Mouse (Mus musculus): ENCODE measurements around the gene Golph3.
"Not testable (repeated sequence)": the region's sequence is repeated elsewhere in the genome, so short reads cannot be mapped to it uniquely, and the experiment has no call there.

The Golph3 gene

GRCm38 (mm10) chr15:12357459-12357858, 36.2 kb downstream of the Golph3 start:
- DNase-seq (ENCODE audit: low spot score): no peak

GRCm38 (mm10) chr15:12358384-12358783, 37.1 kb downstream of the Golph3 start:
- DNase-seq (ENCODE audit: low spot score): no peak

GRCm38 (mm10) chr15:12360519-12361212, 39.4 kb downstream of the Golph3 start:
- no peak for DNase-seq (ENCODE audit: low spot score)

GRCm38 (mm10) chr15:12362001-12362700, 40.9 kb downstream of the Golph3 start:
- no peak for DNase-seq (ENCODE audit: low spot score)

- no peak for DNase-seq (ENCODE audit: low spot score)
Observed at GRCm38 (mm10) chr15:12362701-12363040, 41.4 kb downstream of the Golph3 start.

- no peak for DNase-seq (ENCODE audit: low spot score)
Observed at GRCm38 (mm10) chr15:12364096-12364495, 42.8 kb downstream of the Golph3 start.

- DNase-seq (ENCODE audit: low spot score): no peak
Observed at GRCm38 (mm10) chr15:12365416-12366071, 44.3 kb downstream of the Golph3 start.

- DNase-seq (ENCODE audit: low spot score): no peak
Observed at GRCm38 (mm10) chr15:12366072-12366469, 44.8 kb downstream of the Golph3 start.

- DNase-seq (ENCODE audit: low spot score): not testable (repeated sequence)
Observed at GRCm38 (mm10) chr15:12366580-12367305, 45.5 kb downstream of the Golph3 start.

GRCm38 (mm10) chr15:12367306-12368080, 46.2 kb downstream of the Golph3 start:
- peak; percentile 60 for DNase-seq (ENCODE audit: low spot score)

- DNase-seq (ENCODE audit: low spot score): no peak
Observed at GRCm38 (mm10) chr15:12368357-12368756, 47.1 kb downstream of the Golph3 start.

- DNase-seq (ENCODE audit: low spot score): no peak
Observed at GRCm38 (mm10) chr15:12368850-12369249, 47.6 kb downstream of the Golph3 start.

GRCm38 (mm10) chr15:12370096-12370495, 48.8 kb downstream of the Golph3 start:
- DNase-seq (ENCODE audit: low spot score): no peak

GRCm38 (mm10) chr15:12371183-12371582, 49.9 kb downstream of the Golph3 start:
- no peak for DNase-seq (ENCODE audit: low spot score)

GRCm38 (mm10) chr15:12373496-12373895, 52.2 kb downstream of the Golph3 start:
- DNase-seq (ENCODE audit: low spot score): no peak

- no peak for DNase-seq (ENCODE audit: low spot score)
Observed at GRCm38 (mm10) chr15:12373918-12374317, 52.7 kb downstream of the Golph3 start.

- no peak for DNase-seq (ENCODE audit: low spot score)
Observed at GRCm38 (mm10) chr15:12374916-12375315, 53.7 kb downstream of the Golph3 start.

GRCm38 (mm10) chr15:12375641-12376311, 54.5 kb downstream of the Golph3 start:
- DNase-seq (ENCODE audit: low spot score): peak; percentile 63

- DNase-seq (ENCODE audit: low spot score): no peak
Observed at GRCm38 (mm10) chr15:12376491-12377069, 55.3 kb downstream of the Golph3 start.

- DNase-seq (ENCODE audit: low spot score): no peak
Observed at GRCm38 (mm10) chr15:12377800-12378199, 56.5 kb downstream of the Golph3 start.

- DNase-seq (ENCODE audit: low spot score): no peak
Observed at GRCm38 (mm10) chr15:12380057-12380456, 58.8 kb downstream of the Golph3 start.
